ENCODE assay signal across 24 mouse cellular contexts in the genomic region with DNA sequence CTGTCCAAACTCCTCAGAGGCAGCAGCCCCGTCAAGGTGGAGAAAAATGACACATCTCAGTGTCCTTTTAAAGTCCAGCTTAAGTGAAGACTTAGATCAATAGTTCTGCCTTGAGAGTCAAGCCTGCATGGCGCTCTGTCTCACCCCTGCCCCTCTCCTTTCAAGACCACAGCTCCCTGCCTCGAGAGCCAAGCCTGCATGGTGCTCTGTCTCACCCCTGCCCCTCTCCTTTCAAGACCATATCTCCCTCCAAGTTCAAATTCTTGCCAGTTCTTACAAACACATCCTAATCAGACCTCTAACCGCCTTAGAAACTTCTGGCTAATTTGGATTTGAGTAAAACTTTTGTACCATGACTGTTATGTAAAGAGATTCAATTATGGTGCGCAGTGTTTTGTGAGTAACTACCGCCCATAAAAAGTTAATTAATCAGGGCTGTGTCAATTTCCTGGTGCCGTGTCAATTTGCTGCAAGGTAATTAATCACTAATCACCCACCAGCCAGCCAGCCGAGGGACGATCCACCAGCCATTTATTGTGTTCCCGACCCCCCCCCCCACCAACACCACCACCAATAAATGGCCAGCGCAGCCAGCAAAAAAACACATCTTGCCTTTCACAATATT.
A peak's percentile ranks its signal among the peaks of the same experiment; 100 is the strongest.
DNase-seq lines count a peak whose midpoint lies in the region; ATAC-seq lines count a peak whose summit lies in the region.
"Had no signal": no experiment of that assay in that cellular context is flagged by ENCODE, and none has a peak within 500 bp of the region (broad histone marks: within the 10 kb centered on the region; RNA-seq: fewer than 3 reads in every experiment).

No protein-coding gene starts in this region.

- H3K9ac ChIP-seq in forebrain, embryonic 15.5 days (replicated peaks): no peak overlapping the region
- H3K9ac ChIP-seq in neural tube, embryonic 14.5 days (replicated peaks; ENCODE audit: low read depth, low read length): no peak overlapping the region
- H3K9ac ChIP-seq: liver, postnatal 0 days had no signal

- H3K4me1 ChIP-seq in forebrain, embryonic 15.5 days: peaks cover 20% of the 10 kb centered on the region
- H3K4me1 ChIP-seq in neural tube, embryonic 14.5 days (ENCODE audit: control insufficient read depth, insufficient read depth, low read length): peaks cover 28% of the 10 kb centered on the region
- H3K4me1 ChIP-seq: heart, embryonic 10.5 days had no signal

- H3K27me3 ChIP-seq in forebrain, embryonic 15.5 days: peaks cover 34% of the 10 kb centered on the region; the same call in 1 of the 2 replicates
- H3K27me3 ChIP-seq in neural tube, embryonic 14.5 days (ENCODE audit: control insufficient read depth, insufficient read depth, low read length): no peaks in the 10 kb centered on the region

- no peaks in the 10 kb centered on the region for H3K36me3 ChIP-seq in forebrain, embryonic 15.5 days
- no peaks in the 10 kb centered on the region for H3K36me3 ChIP-seq in neural tube, embryonic 14.5 days (ENCODE audit: control insufficient read depth, insufficient read depth, low read length)
- H3K36me3 ChIP-seq: heart, embryonic 10.5 days; midbrain, embryonic 10.5 days had no signal

- no peak overlapping the region for H3K27ac ChIP-seq in forebrain, embryonic 15.5 days (replicated peaks)
- H3K27ac ChIP-seq in neural tube, embryonic 14.5 days (ENCODE audit: low read depth, low read length): peak overlapping the region; percentile 69
- H3K27ac ChIP-seq: gastrocnemius, adult 2 months; heart, embryonic 10.5 days; macrophage; midbrain, embryonic 10.5 days had no signal

- no peaks in the 10 kb centered on the region for H3K9me3 ChIP-seq in forebrain, embryonic 15.5 days
- no peaks in the 10 kb centered on the region for H3K9me3 ChIP-seq in neural tube, embryonic 14.5 days (ENCODE audit: control insufficient read depth, low read length)
- H3K9me3 ChIP-seq: heart, embryonic 10.5 days; midbrain, embryonic 10.5 days had no signal

- no peak overlapping the region for H3K4me3 ChIP-seq in forebrain, embryonic 15.5 days
- no peak overlapping the region for H3K4me3 ChIP-seq in neural tube, embryonic 14.5 days (ENCODE audit: low read depth, low read length)
- H3K4me3 ChIP-seq: gastrocnemius, adult 2 months; heart, embryonic 10.5 days; midbrain, embryonic 10.5 days; myocyte had no signal

- DNase-seq in embryo, embryonic 10.5 days (ENCODE audit: low spot score): peak; percentile 35
- no peak for DNase-seq in embryo, embryonic 11 days
- DNase-seq in Muller cell, postnatal 12 days (ENCODE audit: inconsistent ontology term): peak; percentile 22
- DNase-seq in layer of hippocampus, adult 11-12 months (ENCODE audit: low spot score): no peak
- no peak for DNase-seq in kidney, adult 9 months
- DNase-seq in frontal cortex, postnatal 25 days (ENCODE audit: low spot score in 2 of 2): no peak
- DNase-seq: adrenal gland, postnatal 10 days; cerebellum, adult 8-10 months; gastrocnemius, adult 2 months; heart, postnatal 4 days; kidney, adult 11 months; left cerebral cortex, postnatal 4 days; liver, postnatal 0 days; thymus, adult 18-20 months; thymus, postnatal 4 days had no signal

- 9% methylated on average over 11 of the region's 11 CpGs for WGBS in forebrain, embryonic 15.5 days
- WGBS in neural tube, embryonic 14.5 days: 23% methylated on average over 11 of the region's 11 CpGs

- peak; percentile 60 for ATAC-seq in forebrain, embryonic 15.5 days (replicated peaks)
- no peak for ATAC-seq in neural tube, embryonic 14.5 days (ENCODE audit: low read depth)
- ATAC-seq: liver, postnatal 0 days; lung, postnatal 0 days; midbrain, embryonic 16.5 days had no signal

- H3K4me2 ChIP-seq in forebrain, embryonic 15.5 days (replicated peaks): no peak overlapping the region
- no peak overlapping the region for H3K4me2 ChIP-seq in neural tube, embryonic 14.5 days (ENCODE audit: low read depth, low read length)
- H3K4me2 ChIP-seq: liver, embryonic 11.5 days had no signal

Comparison
In these comparisons a context has a peak if more than half of its experiments do, and no peak if none do; other contexts are left out.
1. DNase-seq: peak in embryo, embryonic 10.5 days (single experiment) and Muller cell, postnatal 12 days (single experiment); none in embryo, embryonic 11 days (single experiment), layer of hippocampus, adult 11-12 months (single experiment), kidney, adult 9 months (single experiment) and frontal cortex, postnatal 25 days (0 of 2).